Mouse (Mus musculus) heart, postnatal 0 days (tissue): Measurements from ENCODE around the gene Morc2a. TPM values are rescaled to one million over a fixed set of nuclear protein-coding genes. Genes with fewer than 3 reads are reported as not detected.

Experiments
- ATAC-seq: fragments of 200-750 bp; cut with Nextera tagmentation; 2 replicates; pipeline ENCODE4 v1.8.0; 2017; ENCODE audit warnings: low read depth, moderate number of reproducible peaks, moderate library complexity; ENCODE audit not compliant: insufficient read depth
- DNase-seq: peaks from one replicate; pipeline ENCODE4 v3.0.0-alpha.2; 2016; ENCODE audit warnings: low spot score
- H3K27ac ChIP-seq: fragments of 300-500 bp; sonication (generic); 2 replicates; pipeline ENCODE4 v1.5.1; 2014; ENCODE audit warnings: low read depth, mild to moderate bottlenecking
- H3K27me3 ChIP-seq: fragments of 300-500 bp; sonication (generic); 2 replicates; pipeline ENCODE4 v1.6.1; 2014; ENCODE audit warnings: low read length, mixed read lengths; ENCODE audit not compliant: control insufficient read depth, insufficient read depth
- H3K36me3 ChIP-seq: fragments of 300-500 bp; sonication (generic); replicated peaks from 2 replicates; pipeline ENCODE4 v1.6.1; 2014; ENCODE audit warnings: low read length, mixed read lengths; ENCODE audit not compliant: control insufficient read depth, insufficient read depth
- H3K4me1 ChIP-seq: fragments of 300-500 bp; sonication (generic); 2 replicates; pipeline ENCODE4 v1.6.1; 2014; ENCODE audit warnings: antibody characterized with exemption; ENCODE audit not compliant: control insufficient read depth, insufficient read depth
- H3K4me2 ChIP-seq: fragments of 300-500 bp; sonication (generic); 2 replicates; pipeline ENCODE4 v1.6.1; 2014; ENCODE audit warnings: low read depth, mild to moderate bottlenecking, low read length, moderate library complexity
- H3K4me3 ChIP-seq: fragments of 300-500 bp; sonication (generic); 2 replicates; pipeline ENCODE4 v1.5.1; 2014; ENCODE audit warnings: low read depth, low read length
- H3K9ac ChIP-seq: fragments of 300-500 bp; sonication (generic); replicated peaks from 2 replicates; pipeline ENCODE4 v1.6.1; 2014; ENCODE audit warnings: low read depth, low read length, mixed read lengths
- H3K9me3 ChIP-seq: fragments of 300-500 bp; sonication (generic); replicated peaks from 2 replicates; pipeline ENCODE4 v1.6.1; 2016; ENCODE audit warnings: low read length; ENCODE audit not compliant: control insufficient read depth
- CTCF ChIP-seq: IDR thresholded peaks from 2 replicates; pipeline ENCODE4 v1.5.1; 2016; ENCODE audit warnings: antibody characterized with exemption, control low read depth, low read depth
- EP300 ChIP-seq: IDR thresholded peaks from 2 replicates; pipeline ENCODE4 v1.6.1; 2016; ENCODE audit warnings: antibody characterized with exemption, low read depth
- WGBS: fragments of 180-500 bp; shearing (Covaris S2); extraction: QIAGEN DNeasy Blood & Tissue Kit; methylation state at CpG from one replicate; pipeline ENCODE4 v1.1.7; 2014; 5-methylcytosine and 5-hydroxymethylcytosine counted together
- polyA plus RNA-seq: library from polyadenylated mRNA; unstranded; fragments of >200 nt; fragmentation: Nextera tagmentation; extraction: Ambion mirVana; gene quantifications from 2 replicates; pipeline ENCODE4 v1.2.1, GENCODE M21; 2015
- total RNA-seq: library from RNA; depleted of rRNA; stranded (reverse); fragments of >200 nt; gene quantifications from 2 replicates; pipeline ENCODE4 v1.2.3, GENCODE M21; 2014; ENCODE audit warnings: low replicate concordance

Morc2a gene
- total and polyA plus RNA-seq, 2 experiments from 2014 or later = 9.5 to 12.8 TPM

DNA sequence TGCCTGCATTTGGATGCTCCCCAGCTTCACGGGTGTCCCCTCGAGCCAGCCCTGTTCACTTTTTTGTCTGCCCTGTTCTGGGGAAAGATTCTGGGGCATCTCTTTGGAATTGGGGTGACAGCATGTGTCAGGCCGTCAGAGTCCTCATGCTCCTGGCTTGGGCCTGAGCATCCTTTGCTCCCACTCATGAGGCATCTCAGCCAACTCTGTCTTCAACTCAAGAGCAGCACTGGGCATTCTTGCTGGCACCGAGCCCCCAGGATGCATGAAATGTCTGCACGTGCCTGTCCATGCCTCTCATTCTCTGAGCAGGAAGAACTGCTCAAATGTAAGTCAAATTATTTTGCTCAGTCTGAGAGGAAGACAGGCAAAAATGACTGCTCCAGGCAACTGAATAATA is 75.7 kb downstream of the Morc2a start:
- 69% methylated on average over 5 of the region's 5 CpGs for WGBS
- Histone ChIP-seq H3K36me3 (no peaks in the 10 kb centered on the region), H3K9me3 (no peaks in the 10 kb centered on the region), H3K4me1 (peaks cover 9% of the 10 kb centered on the region), H3K4me2 (no peak overlapping the region), H3K9ac (no peak overlapping the region), H3K27ac (no peak overlapping the region), H3K27me3 (no peaks in the 10 kb centered on the region), H3K4me3 (no peak overlapping the region)
- TF ChIP-seq CTCF (no peak), EP300 (no peak)
- ATAC-seq (no peak), DNase-seq (no peak)

DNA sequence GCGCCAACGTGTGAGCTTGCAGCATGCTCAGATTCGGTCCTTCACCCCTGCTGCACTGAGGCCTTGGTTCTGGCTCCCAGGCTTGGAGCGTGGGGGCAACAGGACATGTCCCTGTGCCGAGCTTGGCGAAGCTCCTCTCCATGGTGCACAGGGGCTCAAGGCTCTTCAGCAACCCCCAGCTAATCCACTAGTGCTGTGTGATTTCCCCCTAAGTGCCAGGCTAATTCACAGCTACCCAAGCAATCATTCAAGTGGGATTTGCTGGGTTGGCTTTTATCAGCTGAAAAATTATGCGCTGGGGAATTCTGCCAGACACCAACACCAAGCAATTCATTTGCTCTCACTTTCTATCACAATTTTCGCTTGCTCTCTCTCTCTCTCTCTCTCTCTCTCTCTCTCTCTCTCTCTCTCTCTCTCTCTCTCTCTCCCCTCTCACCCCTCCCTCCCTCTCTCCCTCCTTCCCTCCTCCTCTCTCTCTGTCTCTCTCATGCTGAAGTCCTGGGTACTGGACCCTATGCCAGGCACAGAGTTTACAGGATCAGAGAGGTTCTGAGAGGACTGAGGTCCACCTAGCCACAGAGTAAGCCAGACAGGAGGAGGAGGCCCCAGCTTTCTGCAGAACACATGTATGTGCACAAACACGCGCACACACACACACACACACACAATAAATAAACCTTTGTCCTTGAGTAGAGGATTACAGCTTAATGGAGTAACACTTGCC is 76.5 kb downstream of the Morc2a start:
- 48% methylated on average over 10 of the region's 10 CpGs for WGBS
- Histone ChIP-seq H3K27me3 (no peaks in the 10 kb centered on the region), H3K9ac (no peak overlapping the region), H3K4me1 (peaks cover 9% of the 10 kb centered on the region), H3K9me3 (no peaks in the 10 kb centered on the region), H3K36me3 (no peaks in the 10 kb centered on the region), H3K27ac (no peak overlapping the region), H3K4me2 (no peak overlapping the region), H3K4me3 (no peak overlapping the region)
- DNase-seq (no peak), ATAC-seq (no peak)
- TF ChIP-seq EP300 (no peak), CTCF (no peak)

- H3K9me3 ChIP-seq = no peaks in the 10 kb centered on the region
- DNase-seq (no peak), ATAC-seq (no peak)
- H3K36me3 ChIP-seq = no peaks in the 10 kb centered on the region
- no peak overlapping the region for H3K9ac ChIP-seq
- H3K4me1 ChIP-seq = peaks cover 9% of the 10 kb centered on the region
- no peak overlapping the region for H3K4me3 ChIP-seq
- 53% methylated on average over 9 of the region's 9 CpGs for WGBS
- no peak overlapping the region for H3K27ac ChIP-seq
- no peak overlapping the region for H3K4me2 ChIP-seq
- TF ChIP-seq CTCF = no peak
- TF ChIP-seq EP300 = no peak
- H3K27me3 ChIP-seq = 0 out of 2 replicates have a peak, but pooled peaks cover 3% of the 10 kb centered on the region
Observed at GRCm38 (mm10) chr11:3727438-3728105, 78.6 kb downstream of the Morc2a start.

DNA sequence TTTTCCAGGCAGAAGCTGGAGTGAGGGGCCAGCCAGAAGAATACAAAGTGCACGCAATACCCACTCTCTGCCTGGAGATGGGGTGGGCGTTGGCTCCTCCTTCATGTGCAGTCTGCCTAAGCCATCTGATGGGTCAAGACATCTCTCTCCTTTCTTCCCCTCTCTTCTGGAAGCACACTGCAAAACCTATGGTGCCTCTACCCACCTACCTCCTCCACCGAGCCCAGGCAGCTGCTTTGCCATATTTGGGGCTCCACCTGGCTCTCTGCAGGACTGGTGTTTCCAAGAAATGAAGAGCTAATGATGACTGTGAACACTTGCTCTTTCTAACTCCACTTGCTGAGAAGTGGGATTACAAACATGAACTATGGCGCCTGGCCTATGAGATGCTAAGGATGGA is 82.5 kb downstream of the Morc2a start:
- no peak overlapping the region for H3K9ac ChIP-seq
- no peaks in the 10 kb centered on the region for H3K9me3 ChIP-seq
- no peaks in the 10 kb centered on the region for H3K4me1 ChIP-seq
- H3K4me2 ChIP-seq = no peak overlapping the region
- no peak for DNase-seq
- no peaks in the 10 kb centered on the region for H3K36me3 ChIP-seq
- no peak for ATAC-seq
- H3K4me3 ChIP-seq = no peak overlapping the region
- H3K27ac ChIP-seq = no peak overlapping the region
- 0 out of 2 replicates have a peak, but pooled peaks cover 3% of the 10 kb centered on the region for H3K27me3 ChIP-seq
- WGBS = 83% methylated on average over 4 of the region's 4 CpGs
- TF ChIP-seq EP300 (no peak), CTCF (no peak)

GRCm38 (mm10) chr11:3733933-3734636 is 85.1 kb downstream of the Morc2a start:
- DNase-seq = no peak
- H3K4me2 ChIP-seq = no peak overlapping the region
- no peak overlapping the region for H3K9ac ChIP-seq
- H3K27me3 ChIP-seq = 0 out of 2 replicates have a peak, but pooled peaks cover 3% of the 10 kb centered on the region
- no peak for TF ChIP-seq EP300
- TF ChIP-seq CTCF = no peak
- 72% methylated on average over 14 of the region's 14 CpGs for WGBS
- no peak overlapping the region for H3K4me3 ChIP-seq
- no peak for ATAC-seq
- H3K27ac ChIP-seq = no peak overlapping the region
- H3K4me1 ChIP-seq = no peaks in the 10 kb centered on the region
- no peaks in the 10 kb centered on the region for H3K36me3 ChIP-seq
- no peaks in the 10 kb centered on the region for H3K9me3 ChIP-seq
